Mouse (Mus musculus): ENCODE data around the gene Ascc2. TPM values are rescaled to one million over a fixed set of nuclear protein-coding genes. Genes with fewer than 3 reads are reported as not detected.

The Ascc2 gene
- polyA plus RNA-seq, 1 experiment from 2014 or later, result 33.3 TPM

DNA sequence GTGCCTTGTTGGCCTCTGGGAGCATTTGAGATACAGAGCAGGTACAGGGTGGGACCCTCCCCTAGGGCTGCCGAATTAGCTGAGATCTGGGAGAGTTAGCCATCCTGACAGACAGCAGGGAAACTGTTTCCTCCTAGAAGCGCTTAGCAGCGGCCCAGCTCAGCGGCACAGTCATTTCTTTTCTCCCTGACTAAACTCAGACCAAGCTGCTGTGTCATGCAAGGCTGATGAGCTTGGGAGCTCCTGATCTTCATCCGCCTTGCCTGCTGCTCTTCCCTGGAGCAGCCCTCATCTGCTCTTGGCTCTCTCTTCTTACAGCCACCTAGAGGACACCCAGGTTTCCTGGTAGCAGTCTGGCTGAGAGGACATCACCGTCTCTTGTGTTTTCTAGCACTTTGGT is 46.6 kb downstream of the Ascc2 start:
- Histone ChIP-seq H3K36me3 (peaks cover 33% of the 10 kb centered on the region), H3K27ac (replicated peaks) (no peak overlapping the region), H3K9me3 (replicated peaks) (no peaks in the 10 kb centered on the region), H3K4me3 (replicated peaks) (no peak overlapping the region), H3K4me1 (peaks cover 15% of the 10 kb centered on the region), H3K4me2 (replicated peaks) (no peak overlapping the region), H3K9ac (no peak overlapping the region), H3K27me3 (no peaks in the 10 kb centered on the region)
- ATAC-seq (ENCODE audit: insufficient number of reproducible peaks, low FRiP score, low TSS enrichment, low read depth), result no peak
- 76% methylated on average over 6 of the region's 6 CpGs for WGBS

DNA sequence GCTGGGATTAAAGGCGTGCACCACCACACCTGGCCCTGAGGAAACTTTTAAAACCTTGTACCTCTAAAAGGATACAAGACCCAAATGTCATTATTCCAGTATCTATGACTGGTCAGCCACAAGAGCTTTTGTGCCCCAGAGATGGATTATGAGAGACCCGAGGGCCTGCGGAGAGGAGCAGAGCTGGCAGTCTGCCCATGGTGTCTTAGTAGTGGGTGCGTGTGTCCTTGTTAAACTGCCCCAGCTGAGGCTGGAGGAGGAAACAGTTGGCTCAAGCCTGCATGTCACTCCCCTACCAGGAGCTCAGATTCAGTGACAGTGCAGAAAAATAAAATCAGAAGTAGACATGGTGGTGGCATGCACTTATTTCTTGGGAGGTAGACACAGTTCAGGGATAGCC is 47.5 kb downstream of the Ascc2 start:
- H3K4me3 ChIP-seq (replicated peaks), result no peak overlapping the region
- 74% methylated on average over 4 of the region's 4 CpGs for WGBS
- ATAC-seq (ENCODE audit: insufficient number of reproducible peaks, low FRiP score, low TSS enrichment, low read depth), result no peak
- H3K27ac ChIP-seq (replicated peaks), result no peak overlapping the region
- no peaks in the 10 kb centered on the region for H3K9me3 ChIP-seq (replicated peaks)
- no peak overlapping the region for H3K9ac ChIP-seq
- H3K36me3 ChIP-seq, result peaks cover 33% of the 10 kb centered on the region
- no peaks in the 10 kb centered on the region for H3K27me3 ChIP-seq
- H3K4me2 ChIP-seq (replicated peaks), result no peak overlapping the region
- peaks cover 6% of the 10 kb centered on the region for H3K4me1 ChIP-seq

DNA sequence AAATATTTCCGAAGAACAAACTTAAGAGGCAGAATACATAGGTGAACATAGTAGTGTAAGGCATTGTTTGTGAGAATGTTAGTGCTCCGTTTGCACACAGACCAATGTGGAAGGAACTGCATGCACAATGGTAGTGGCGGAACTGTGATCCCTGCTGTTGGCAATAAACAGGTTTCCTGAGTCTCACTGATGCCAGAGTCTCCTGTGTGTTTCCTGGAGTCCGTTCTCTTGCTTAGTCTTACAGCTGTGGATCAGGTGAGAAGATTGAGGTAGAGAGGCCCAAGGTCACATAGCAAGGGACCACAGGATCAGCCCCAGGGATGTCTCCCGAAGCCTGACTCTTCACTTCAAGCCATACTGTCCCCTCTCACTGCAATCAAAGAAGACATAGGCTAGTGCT is 48.0 kb downstream of the Ascc2 start:
- ATAC-seq (ENCODE audit: insufficient number of reproducible peaks, low FRiP score, low TSS enrichment, low read depth), result no peak
- WGBS, result 73% methylated on average over 5 of the region's 5 CpGs

DNA sequence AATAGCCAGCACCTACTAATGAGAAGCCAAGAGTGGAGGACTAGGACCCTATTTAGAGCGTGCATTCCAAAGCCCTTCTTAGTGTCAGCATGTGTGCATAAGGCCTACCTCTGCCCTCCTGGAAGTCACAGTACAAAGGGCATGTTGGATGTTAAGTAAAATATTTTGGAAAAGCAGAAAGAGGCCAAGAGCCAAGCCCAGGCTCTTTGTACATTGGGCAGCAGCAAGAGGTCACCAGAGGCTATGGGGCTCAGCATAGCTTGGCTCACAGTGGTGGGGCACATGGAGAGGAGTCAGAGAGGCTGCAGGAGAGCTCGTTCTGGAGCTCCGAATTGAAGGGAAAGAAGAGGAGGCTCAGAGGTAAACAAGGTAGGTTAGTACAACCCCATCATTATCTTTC is 49.5 kb downstream of the Ascc2 start:
- H3K36me3 ChIP-seq, result peaks cover 19% of the 10 kb centered on the region
- no peak overlapping the region for H3K4me3 ChIP-seq (replicated peaks)
- H3K4me1 ChIP-seq, result 0 out of 2 replicates have a peak, but pooled peaks cover 4% of the 10 kb centered on the region
- H3K4me2 ChIP-seq (replicated peaks), result no peak overlapping the region
- no peak overlapping the region for H3K27ac ChIP-seq (replicated peaks)
- no peaks in the 10 kb centered on the region for H3K9me3 ChIP-seq (replicated peaks)
- 80% methylated on average over 3 of the region's 3 CpGs for WGBS
- no peaks in the 10 kb centered on the region for H3K27me3 ChIP-seq
- no peak overlapping the region for H3K9ac ChIP-seq
- no peak for ATAC-seq (ENCODE audit: insufficient number of reproducible peaks, low FRiP score, low TSS enrichment, low read depth)

More for the DNA sequence above, 48.0 kb downstream of the Ascc2 start:
- H3K4me3 ChIP-seq (replicated peaks), result no peak overlapping the region
- H3K27me3 ChIP-seq, result no peaks in the 10 kb centered on the region
- no peaks in the 10 kb centered on the region for H3K9me3 ChIP-seq (replicated peaks)
- H3K4me1 ChIP-seq, result 0 out of 2 replicates have a peak, but pooled peaks cover 4% of the 10 kb centered on the region
- no peak overlapping the region for H3K9ac ChIP-seq
- no peak overlapping the region for H3K4me2 ChIP-seq (replicated peaks)
- no peak overlapping the region for H3K27ac ChIP-seq (replicated peaks)
- peaks cover 33% of the 10 kb centered on the region for H3K36me3 ChIP-seq

DNA sequence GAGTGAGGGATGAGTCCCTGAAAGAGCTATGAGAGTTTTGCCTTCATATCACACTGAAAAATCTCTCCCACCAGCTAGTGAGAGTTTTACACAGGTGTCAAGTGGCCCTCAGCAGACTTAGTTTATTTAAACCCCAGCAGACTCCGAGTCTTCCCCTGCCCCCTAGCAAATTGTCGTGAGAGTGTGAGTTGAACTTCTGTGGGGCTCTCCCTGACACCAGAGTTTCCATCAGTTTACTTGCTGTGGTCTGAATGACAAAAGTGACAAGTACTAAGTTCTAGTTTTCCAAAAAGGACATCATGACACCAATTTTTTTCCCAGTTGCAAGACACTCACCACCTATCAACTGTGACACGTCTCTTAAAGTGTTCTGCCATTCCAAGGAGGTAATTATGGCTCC is 50.3 kb downstream of the Ascc2 start:
- H3K27ac ChIP-seq (replicated peaks), result no peak overlapping the region
- H3K4me2 ChIP-seq (replicated peaks), result no peak overlapping the region
- no peaks in the 10 kb centered on the region for H3K9me3 ChIP-seq (replicated peaks)
- WGBS, result 39% methylated on average over 3 of the region's 3 CpGs
- H3K4me3 ChIP-seq (replicated peaks), result no peak overlapping the region
- H3K36me3 ChIP-seq, result peaks cover 11% of the 10 kb centered on the region
- no peak overlapping the region for H3K9ac ChIP-seq
- 0 out of 2 replicates have a peak, but pooled peaks cover 4% of the 10 kb centered on the region for H3K4me1 ChIP-seq
- H3K27me3 ChIP-seq, result no peaks in the 10 kb centered on the region
- ATAC-seq (ENCODE audit: insufficient number of reproducible peaks, low FRiP score, low TSS enrichment, low read depth), result no peak

DNA sequence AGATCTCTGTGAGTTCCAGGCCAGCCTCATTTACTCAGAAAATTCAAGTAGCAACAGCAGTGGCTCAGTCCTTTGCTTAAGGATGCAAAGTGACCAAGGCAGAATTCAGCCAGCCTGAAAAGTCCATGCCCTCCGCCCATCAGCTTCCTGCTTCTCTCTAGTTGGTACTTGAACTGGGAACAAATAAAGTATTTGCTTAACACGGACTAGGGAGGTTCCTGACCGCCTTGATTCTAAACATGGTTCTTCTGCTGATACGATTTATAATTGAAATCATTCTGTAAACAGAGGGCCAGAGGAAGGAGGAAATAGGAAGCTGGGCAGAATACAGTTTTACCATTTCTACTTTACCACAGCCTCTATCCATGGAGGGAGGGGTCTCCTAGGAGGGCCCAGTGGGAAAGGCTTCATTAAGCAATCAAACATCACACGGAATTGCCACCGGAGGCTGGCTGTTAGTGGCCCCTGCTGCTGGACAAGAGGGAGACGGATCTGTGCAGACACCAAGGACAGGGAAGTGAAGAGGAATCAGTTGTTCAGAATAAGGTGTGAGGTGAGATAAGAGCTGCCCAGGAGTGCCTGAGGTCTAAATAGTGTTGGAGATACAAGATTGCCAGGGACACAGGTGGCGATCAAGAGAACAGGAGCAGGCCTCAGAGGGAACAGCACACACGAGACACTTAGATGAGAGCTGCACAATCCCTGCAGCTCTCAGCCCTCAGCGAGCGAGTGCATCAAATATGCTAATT is 51.3 kb downstream of the Ascc2 start:
- ATAC-seq (ENCODE audit: insufficient number of reproducible peaks, low FRiP score, low TSS enrichment, low read depth), result no peak
- Histone ChIP-seq H3K27ac (replicated peaks) (no peak overlapping the region), H3K4me2 (replicated peaks) (no peak overlapping the region), H3K27me3 (no peaks in the 10 kb centered on the region), H3K36me3 (peaks cover 1% of the 10 kb centered on the region; the same call in 1 of the 2 replicates), H3K9ac (no peak overlapping the region), H3K9me3 (replicated peaks) (no peaks in the 10 kb centered on the region), H3K4me1 (0 out of 2 replicates have a peak, but pooled peaks cover 4% of the 10 kb centered on the region), H3K4me3 (replicated peaks) (no peak overlapping the region)
- WGBS, result 65% methylated on average over 11 of the region's 11 CpGs

DNA sequence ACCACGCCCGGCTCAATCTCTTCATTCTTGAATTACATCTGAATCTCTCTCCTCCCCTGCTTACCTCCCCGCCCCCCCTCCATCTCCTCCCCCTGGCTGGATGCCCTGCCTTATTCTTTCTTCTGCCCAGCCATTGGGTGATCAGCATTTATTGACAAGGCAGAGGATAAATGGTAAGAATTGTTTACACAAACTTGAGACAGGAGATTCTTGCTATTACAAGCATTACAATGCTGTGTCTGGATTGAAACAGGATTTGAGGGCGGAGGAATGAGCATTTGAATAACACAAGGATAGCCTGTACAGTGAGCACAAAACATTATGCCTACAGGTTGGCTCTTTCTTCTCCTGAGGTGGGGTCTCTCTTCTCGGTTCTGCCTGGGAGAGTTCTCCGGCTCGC is 52.8 kb downstream of the Ascc2 start:
- no peaks in the 10 kb centered on the region for H3K9me3 ChIP-seq (replicated peaks)
- ATAC-seq (ENCODE audit: insufficient number of reproducible peaks, low FRiP score, low TSS enrichment, low read depth), result no peak

DNA sequence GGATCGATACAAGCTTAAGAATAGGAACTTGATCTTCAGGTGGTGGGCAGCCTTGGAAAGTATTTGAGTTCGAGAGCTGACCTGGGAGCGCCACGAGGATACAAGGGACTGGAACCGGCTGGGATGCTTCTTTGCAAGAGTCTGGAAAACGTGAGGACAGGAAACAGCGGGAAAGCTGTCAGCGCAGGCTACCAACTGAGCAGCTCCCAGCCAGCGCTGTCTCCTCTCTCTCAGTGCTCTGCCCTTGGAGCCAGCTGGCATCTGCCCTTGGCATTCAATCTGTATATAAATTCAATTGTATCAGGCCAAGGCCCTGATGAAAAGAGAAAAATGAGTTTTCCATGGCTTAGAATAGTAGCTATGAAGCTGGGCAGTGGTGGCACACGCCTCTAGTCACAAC is 53.7 kb downstream of the Ascc2 start:
- Histone ChIP-seq H3K27me3 (no peaks in the 10 kb centered on the region), H3K4me1 (no peaks in the 10 kb centered on the region), H3K9me3 (replicated peaks) (no peaks in the 10 kb centered on the region), H3K36me3 (no peaks in the 10 kb centered on the region), H3K4me3 (replicated peaks) (no peak overlapping the region), H3K4me2 (replicated peaks) (no peak overlapping the region), H3K9ac (no peak overlapping the region), H3K27ac (replicated peaks) (no peak overlapping the region)
- WGBS, result 52% methylated on average over 10 of the region's 10 CpGs
- ATAC-seq (ENCODE audit: insufficient number of reproducible peaks, low FRiP score, low TSS enrichment, low read depth), result no peak

More for the DNA sequence above, 52.8 kb downstream of the Ascc2 start:
- H3K27ac ChIP-seq (replicated peaks), result no peak overlapping the region
- H3K27me3 ChIP-seq, result no peaks in the 10 kb centered on the region
- H3K4me1 ChIP-seq, result no peaks in the 10 kb centered on the region
- no peaks in the 10 kb centered on the region for H3K36me3 ChIP-seq
- WGBS, result 83% methylated on average over 7 of the region's 7 CpGs
- H3K4me3 ChIP-seq (replicated peaks), result no peak overlapping the region
- H3K4me2 ChIP-seq (replicated peaks), result no peak overlapping the region
- no peak overlapping the region for H3K9ac ChIP-seq

DNA sequence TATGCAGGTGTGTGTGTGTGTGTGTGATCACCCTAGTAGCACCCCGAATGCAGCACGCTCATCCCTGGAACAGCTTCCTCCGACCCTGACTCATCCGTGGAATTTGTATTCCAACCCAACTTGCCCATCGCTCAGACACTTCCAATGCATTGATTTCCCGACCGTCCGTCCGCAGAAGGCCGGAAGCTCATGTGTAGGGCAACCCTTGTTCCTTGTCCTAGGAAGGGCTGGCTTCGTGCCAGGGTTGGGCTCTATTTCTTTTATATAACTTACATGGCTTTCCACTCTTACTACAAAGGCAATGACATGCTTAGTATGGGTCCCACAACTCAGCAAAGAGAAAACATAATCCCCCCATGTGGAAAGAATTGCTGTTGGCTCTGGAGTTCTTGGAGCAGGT is 54.6 kb downstream of the Ascc2 start:
- ATAC-seq (ENCODE audit: insufficient number of reproducible peaks, low FRiP score, low TSS enrichment, low read depth), result no peak
- no peak overlapping the region for H3K4me3 ChIP-seq (replicated peaks)
- no peaks in the 10 kb centered on the region for H3K4me1 ChIP-seq
- no peak overlapping the region for H3K4me2 ChIP-seq (replicated peaks)
- H3K36me3 ChIP-seq, result no peaks in the 10 kb centered on the region
- H3K27me3 ChIP-seq, result no peaks in the 10 kb centered on the region
- H3K9me3 ChIP-seq (replicated peaks), result no peaks in the 10 kb centered on the region
- H3K9ac ChIP-seq, result no peak overlapping the region
- H3K27ac ChIP-seq (replicated peaks), result no peak overlapping the region
- WGBS, result 80% methylated on average over 11 of the region's 11 CpGs

DNA sequence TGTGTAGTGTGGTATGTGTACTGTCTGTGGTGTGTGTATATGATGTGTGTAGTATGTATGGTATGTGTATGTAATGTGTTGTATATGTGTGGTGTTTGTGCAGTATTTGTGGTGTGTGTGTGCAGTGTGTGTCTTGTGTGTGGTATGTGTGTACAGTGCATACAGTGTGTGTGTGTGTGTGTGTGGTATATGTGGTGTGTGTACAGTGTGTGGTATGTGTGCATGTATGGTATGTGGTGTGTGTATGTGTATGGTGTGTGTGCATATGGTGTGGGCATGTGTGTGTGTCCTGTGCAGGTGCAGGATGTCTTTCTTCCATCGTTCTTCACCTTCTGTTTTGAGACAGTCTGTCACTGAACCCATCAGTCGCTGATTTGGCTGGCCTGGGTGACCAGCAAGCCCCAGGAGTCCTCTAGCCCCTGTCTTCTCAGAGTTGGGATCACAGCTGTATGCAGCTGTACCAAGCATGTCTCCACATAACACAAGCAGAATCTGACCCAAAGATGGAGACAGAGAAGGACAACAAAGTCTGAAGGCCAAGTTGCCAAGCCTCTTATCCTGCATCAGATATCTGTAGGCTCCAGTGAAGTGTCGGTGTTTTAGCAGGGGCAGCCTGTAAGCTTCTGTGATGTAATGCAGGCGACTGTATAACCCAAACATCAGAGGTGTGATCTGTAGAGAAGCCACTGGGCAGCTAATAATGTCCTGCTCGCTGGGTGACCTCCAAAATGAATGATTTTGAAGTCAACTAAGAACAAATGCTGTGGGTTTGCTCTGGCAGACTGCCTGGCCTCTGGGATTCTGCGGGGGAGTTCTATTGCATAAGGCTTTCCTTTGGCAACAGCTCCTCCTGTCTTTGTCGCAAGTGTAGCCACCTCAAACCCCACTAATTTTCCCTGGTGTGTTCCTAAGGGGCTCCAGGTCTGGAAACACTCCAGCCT is 59.8 kb downstream of the Ascc2 start:
- no peak overlapping the region for H3K27ac ChIP-seq (replicated peaks)
- no peak overlapping the region for H3K9ac ChIP-seq
- WGBS, result 33% methylated on average over 7 of the region's 7 CpGs
- peaks cover 6% of the 10 kb centered on the region; the same call in 1 of the 2 replicates for H3K4me1 ChIP-seq
- peaks cover 17% of the 10 kb centered on the region for H3K36me3 ChIP-seq
- no peak overlapping the region for H3K4me2 ChIP-seq (replicated peaks)
- ATAC-seq (ENCODE audit: insufficient number of reproducible peaks, low FRiP score, low TSS enrichment, low read depth), result 0 out of 2 replicates have a peak, but pooled peaks have one; percentile 45
- no peaks in the 10 kb centered on the region for H3K27me3 ChIP-seq
- H3K4me3 ChIP-seq (replicated peaks), result no peak overlapping the region
- H3K9me3 ChIP-seq (replicated peaks), result no peaks in the 10 kb centered on the region

DNA sequence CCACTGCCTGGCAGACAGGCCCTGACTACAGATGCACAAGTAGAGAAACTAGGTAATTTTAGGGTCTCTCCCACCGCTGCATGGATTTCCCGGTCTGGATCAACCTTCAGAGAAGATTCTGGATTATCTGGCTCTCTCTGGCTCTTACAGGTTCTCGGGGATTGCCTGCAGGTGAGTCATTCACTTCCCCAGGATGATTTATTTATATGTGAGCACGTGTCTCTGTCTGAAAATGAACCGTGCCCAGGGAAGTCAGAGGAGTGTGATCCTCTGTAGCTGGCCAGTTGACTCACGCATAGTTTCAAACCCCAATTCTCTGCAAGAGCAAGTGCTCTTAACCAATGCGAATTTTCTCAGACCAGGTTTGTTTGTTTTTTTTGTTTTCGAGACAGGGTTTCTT is 63.2 kb downstream of the Ascc2 start:
- no peak overlapping the region for H3K27ac ChIP-seq (replicated peaks)
- H3K4me2 ChIP-seq (replicated peaks), result no peak overlapping the region
- H3K9me3 ChIP-seq (replicated peaks), result no peaks in the 10 kb centered on the region
- H3K4me3 ChIP-seq (replicated peaks), result no peak overlapping the region
- H3K4me1 ChIP-seq, result peaks cover 19% of the 10 kb centered on the region
- ATAC-seq (ENCODE audit: insufficient number of reproducible peaks, low FRiP score, low TSS enrichment, low read depth), result no peak
- no peaks in the 10 kb centered on the region for H3K27me3 ChIP-seq
- 82% methylated on average over 8 of the region's 8 CpGs for WGBS
- H3K9ac ChIP-seq, result no peak overlapping the region
- peaks cover 18% of the 10 kb centered on the region for H3K36me3 ChIP-seq

All from embryonic facial prominence, embryonic 15.5 days (tissue).